Mouse (Mus musculus) ES-E14 (cell line): ENCODE results near the gene Stard5. TPM values are rescaled to one million over a fixed set of nuclear protein-coding genes. Genes with fewer than 3 reads are reported as not detected.

Experiments used
- DNase-seq: peaks from one replicate; pipeline ENCODE4 v3.0.0-alpha.2; 2013; ENCODE audit warnings: low read depth, low spot score
- H3K27ac ChIP-seq: 2 replicates; pipeline ENCODE4 v1.5.1; 2012; ENCODE audit warnings: low read depth, mild to moderate bottlenecking, low read length, moderate library complexity, mixed read lengths; ENCODE audit not compliant: poor library complexity, insufficient read depth, severe bottlenecking
- H3K36me3 ChIP-seq: 2 replicates; pipeline ENCODE4 v1.6.1; 2012; ENCODE audit warnings: mild to moderate bottlenecking, low read length, moderate library complexity, mixed read lengths; ENCODE audit not compliant: control insufficient read depth, poor library complexity, insufficient read depth, severe bottlenecking
- H3K4me1 ChIP-seq, 2 experiments: fragments of 150-350 bp in 1 of 2; sonication (generic) in 1 of 2; 2 replicates each; pipeline ENCODE4 v1.6.1; 2012; ENCODE audit warnings: low read length in 2 of 2, mild to moderate bottlenecking in 1 of 2, mixed read lengths in 1 of 2; ENCODE audit not compliant: control insufficient read depth in 2 of 2, insufficient read depth in 2 of 2, poor library complexity in 1 of 2
- H3K4me3 ChIP-seq, 2 experiments: fragments of 150-350 bp in 1 of 2; sonication (generic) in 1 of 2; 2 replicates each; pipeline ENCODE4 v1.5.1; 2012; ENCODE audit warnings: low read length in 2 of 2, low read depth in 1 of 2, mild to moderate bottlenecking in 1 of 2, mixed read lengths in 1 of 2; ENCODE audit not compliant: insufficient read depth in 1 of 2, poor library complexity in 1 of 2, severe bottlenecking in 1 of 2
- H3K9ac ChIP-seq: 2 replicates; pipeline ENCODE4 v1.6.1; 2012; ENCODE audit warnings: low read depth, mild to moderate bottlenecking, low read length, mixed read lengths; ENCODE audit not compliant: poor library complexity, insufficient read depth, severe bottlenecking
- H3K9me3 ChIP-seq: fragments of 150-350 bp; sonication (generic); 2 replicates; pipeline ENCODE4 v1.6.1; 2012; ENCODE audit warnings: low read depth, mild to moderate bottlenecking, low read length; ENCODE audit not compliant: control insufficient read depth, insufficient read depth
- CHD2 ChIP-seq: IDR thresholded peaks from 2 replicates; pipeline ENCODE4 v1.6.1; 2014; ENCODE audit warnings: mild to moderate bottlenecking, low read depth, low read length, inconsistent platforms
- HCFC1 ChIP-seq: IDR thresholded peaks from 2 replicates; pipeline ENCODE4 v1.6.1; 2012; ENCODE audit warnings: low read length, inconsistent platforms, borderline replicate concordance; ENCODE audit not compliant: insufficient read depth
- MAFK ChIP-seq: IDR thresholded peaks from 2 replicates; pipeline ENCODE4 v1.6.1; 2014; ENCODE audit warnings: mild to moderate bottlenecking, low read depth, low read length, inconsistent platforms; ENCODE audit not compliant: insufficient read depth
- ZC3H11A ChIP-seq: IDR thresholded peaks from 2 replicates; pipeline ENCODE4 v1.6.1; 2012; ENCODE audit warnings: low read depth, mild to moderate bottlenecking, inconsistent platforms, low read length, borderline replicate concordance
- ZNF384 ChIP-seq: IDR thresholded peaks from 2 replicates; pipeline ENCODE4 v1.6.1; 2012; ENCODE audit warnings: low read depth, low read length, inconsistent platforms
- in situ Hi-C, 2 experiments: fragments of 600-800 bp; cut with MboI; formaldehyde crosslinking; loops; one replicate each; pipeline ENCODE4 v1.15.1; 2025; ENCODE audit warnings: low sequenced_read_pairs in 2 of 2, inconsistent platforms in 1 of 2; ENCODE audit not compliant: unreplicated experiment in 2 of 2
- total RNA-seq: library from RNA; depleted of rRNA; stranded (reverse); fragments of 300-350 nt; gene quantifications from 2 replicates; pipeline ENCODE4 v1.2.3, GENCODE M21; 2012

Gene Stard5
- total RNA-seq, 1 experiment, result 8.1 TPM

DNA sequence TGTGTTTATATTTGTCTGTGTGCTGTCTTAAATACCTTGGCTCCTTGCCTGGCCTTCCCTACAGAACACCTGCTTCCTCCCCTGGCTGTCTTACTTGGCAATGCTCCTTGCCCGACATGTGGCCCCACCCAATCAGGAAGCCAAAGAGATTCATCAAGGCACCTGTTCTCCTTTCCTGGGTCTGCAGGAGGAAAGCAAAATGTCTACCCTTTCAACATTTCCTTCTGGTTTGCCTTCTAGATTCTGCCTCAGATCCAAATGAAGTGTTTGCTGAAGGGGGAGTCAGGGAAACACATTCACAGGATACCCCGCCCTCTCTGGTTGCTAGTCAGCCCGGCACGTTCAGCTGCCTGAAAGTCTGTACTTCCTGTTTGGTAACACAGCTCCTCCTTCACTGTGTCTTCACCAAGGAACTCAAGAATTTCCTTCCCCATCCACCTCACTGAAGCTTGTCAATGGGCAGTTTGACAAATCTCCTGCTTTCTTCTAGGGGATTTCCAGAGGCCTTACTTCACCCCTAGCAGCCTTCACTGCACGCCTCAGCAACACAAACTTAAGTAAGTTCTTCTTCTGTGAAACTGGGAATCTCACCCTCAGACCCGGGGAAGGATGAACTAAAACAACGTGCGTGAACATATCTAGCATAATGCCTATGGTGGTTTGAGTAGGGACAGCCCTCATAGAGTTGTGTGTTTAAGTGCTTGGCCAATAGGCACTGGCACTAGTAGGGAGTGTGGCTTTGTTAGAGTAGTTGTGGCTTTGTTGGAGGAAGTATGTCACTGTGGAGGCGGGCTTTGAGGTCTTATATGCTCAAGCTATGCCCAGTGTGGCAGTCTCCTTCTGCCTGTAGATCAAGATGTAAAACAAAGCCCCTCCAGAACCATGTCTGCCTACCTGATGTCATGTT, 27.7 kb downstream of the Stard5 start:
- DNase-seq, result no peak
- TF ChIP-seq CHD2 (no peak), ZNF384 (no peak), MAFK (no peak), ZC3H11A (no peak), HCFC1 (no peak)
- no peaks in the 10 kb centered on the region for H3K36me3 ChIP-seq
- H3K4me3 ChIP-seq, result no peak overlapping the region
- no peaks in the 10 kb centered on the region for H3K9me3 ChIP-seq
- H3K4me1 ChIP-seq, result no peaks in the 10 kb centered on the region
- in situ Hi-C loops, result no loop called here
- H3K27ac ChIP-seq, result no peak overlapping the region
- no peak overlapping the region for H3K9ac ChIP-seq

DNA sequence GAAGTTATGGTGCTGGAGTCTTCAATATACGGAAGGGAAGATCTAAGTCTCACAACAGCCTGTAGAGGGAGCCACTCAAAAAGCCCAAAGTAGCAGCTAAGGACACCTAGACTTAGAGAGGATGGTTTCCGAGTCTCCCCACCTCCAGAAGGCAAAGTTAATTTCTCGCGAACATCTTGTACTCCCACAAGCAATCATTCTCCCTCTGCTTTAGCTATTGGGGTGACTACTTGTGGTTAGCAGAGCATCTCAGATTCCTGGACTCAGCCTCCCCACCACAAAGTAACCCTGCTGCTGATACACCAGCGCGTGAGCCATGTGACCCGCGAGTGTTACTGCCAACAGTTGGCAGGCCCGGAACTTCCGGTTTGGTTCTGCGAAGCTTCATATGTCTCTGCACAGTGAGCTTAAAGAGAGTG, 28.5 kb downstream of the Stard5 start:
- Histone ChIP-seq H3K4me3 (no peak overlapping the region), H3K9ac (no peak overlapping the region), H3K27ac (no peak overlapping the region), H3K9me3 (no peaks in the 10 kb centered on the region), H3K4me1 (no peaks in the 10 kb centered on the region), H3K36me3 (no peaks in the 10 kb centered on the region)
- in situ Hi-C loops, result no loop called here
- no peak for TF ChIP-seq HCFC1
- DNase-seq, result no peak

DNA sequence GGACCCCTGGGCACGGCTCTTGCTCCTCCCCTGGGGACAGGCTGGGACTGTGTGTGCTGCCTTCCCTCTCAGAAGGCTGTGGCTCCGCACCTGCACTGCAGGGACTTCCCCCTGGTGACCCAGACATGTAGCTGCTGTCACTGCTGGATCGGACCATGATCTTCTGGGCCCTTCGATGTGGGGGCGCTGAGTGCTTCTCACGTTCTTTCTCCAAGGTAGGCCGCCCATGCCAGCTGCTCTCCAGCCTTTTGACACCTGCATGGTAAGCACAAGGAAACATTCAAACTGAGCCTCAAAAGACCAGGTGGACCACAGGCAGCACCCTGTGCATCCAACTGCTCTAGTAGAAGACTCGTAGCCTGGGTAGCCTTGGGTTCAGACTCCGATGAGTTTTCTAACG, 29.3 kb downstream of the Stard5 start:
- no peak for DNase-seq
- Histone ChIP-seq H3K4me3 (no peak overlapping the region), H3K27ac (no peak overlapping the region), H3K9ac (no peak overlapping the region), H3K36me3 (no peaks in the 10 kb centered on the region), H3K9me3 (no peaks in the 10 kb centered on the region), H3K4me1 (no peaks in the 10 kb centered on the region)
- in situ Hi-C loops, result no loop called here
- TF ChIP-seq HCFC1 (no peak), ZNF384 (no peak), CHD2 (no peak), MAFK (no peak), ZC3H11A (no peak)

DNA sequence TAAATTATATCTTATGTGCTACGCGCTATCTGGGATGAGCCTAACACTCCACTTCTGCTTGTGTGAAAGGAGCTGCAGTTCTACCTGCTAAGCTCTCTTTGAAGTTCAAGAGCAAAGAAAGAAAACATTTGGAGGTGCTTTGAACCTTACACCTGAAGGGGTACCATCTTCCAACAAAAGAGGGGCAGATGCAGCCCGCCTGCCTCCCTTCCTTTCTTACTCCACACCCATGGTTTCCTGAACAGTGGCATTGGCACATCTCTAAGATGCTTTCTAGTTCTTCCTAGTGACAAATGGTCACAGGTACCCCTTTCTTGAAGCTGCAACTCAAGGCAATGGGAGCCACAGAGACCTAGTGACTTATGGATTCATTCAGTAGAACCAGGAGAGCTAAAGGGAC, 30.0 kb downstream of the Stard5 start:
- in situ Hi-C loops, result no loop called here
- Histone ChIP-seq H3K4me3 (no peak overlapping the region), H3K4me1 (no peaks in the 10 kb centered on the region), H3K9ac (no peak overlapping the region), H3K36me3 (no peaks in the 10 kb centered on the region), H3K9me3 (no peaks in the 10 kb centered on the region), H3K27ac (no peak overlapping the region)
- DNase-seq, result no peak
- TF ChIP-seq HCFC1 (no peak), CHD2 (no peak), MAFK (no peak), ZNF384 (no peak), ZC3H11A (no peak)
